Mouse (Mus musculus): ENCODE measurements around the gene Dusp5. TPM values are rescaled to one million over a fixed set of nuclear protein-coding genes. Genes with fewer than 3 reads are reported as not detected.

Gene Dusp5
- 2.2 and 3.3 TPM in 2 replicates for polyA plus RNA-seq (2014; fragmentation: Nextera tagmentation; extraction: Ambion mirVana)

- Histone ChIP-seq H3K9me3 (ENCODE audit: control insufficient read depth, low read length) (no peaks in the 10 kb centered on the region), H3K36me3 (ENCODE audit: control insufficient read depth, insufficient read depth, low read length) (no peaks in the 10 kb centered on the region), H3K27ac (replicated peaks; ENCODE audit: low read depth, low read length) (0 out of 2 replicates have a peak within 1 kb of the TSS, but pooled peaks have one; percentile 15), H3K9ac (ENCODE audit: low read depth, low read length) (peak within 1 kb of the TSS; percentile 80), H3K4me3 (ENCODE audit: low read depth, low read length) (peak within 1 kb of the TSS; percentile 67), H3K4me1 (ENCODE audit: control insufficient read depth, insufficient read depth, low read length) (peaks cover 8% of the 10 kb centered on the region; the same call in 1 of the 2 replicates), H3K27me3 (replicated peaks; ENCODE audit: control insufficient read depth, insufficient read depth, low read length) (peaks cover 19% of the 10 kb centered on the region), H3K4me2 (ENCODE audit: low read depth, low read length) (peak within 1 kb of the TSS; percentile 89)
- ATAC-seq (ENCODE audit: low read depth) (peak; percentile 96), DNase-seq (ENCODE audit: low spot score) (peak; percentile 98)
- WGBS, result 0% methylated on average over 21 of the region's 84 CpGs
Observed at GRCm38 (mm10) chr19:53528752-53529454, at the start of gene Dusp5. TSS of gene Dusp5 (plus strand) at chr19:53529109.

GRCm38 (mm10) chr19:53479590-53479989 lies 49.3 kb upstream of the Dusp5 start:
- whole genome bisulfite sequencing, result 79% methylated on average over 8 of the region's 8 CpGs
- Histone ChIP-seq H3K9ac (ENCODE audit: low read depth, low read length) (no peak overlapping the region), H3K9me3 (ENCODE audit: control insufficient read depth, low read length) (no peaks in the 10 kb centered on the region), H3K4me1 (ENCODE audit: control insufficient read depth, insufficient read depth, low read length) (no peaks in the 10 kb centered on the region), H3K27me3 (replicated peaks; ENCODE audit: control insufficient read depth, insufficient read depth, low read length) (no peaks in the 10 kb centered on the region), H3K36me3 (ENCODE audit: control insufficient read depth, insufficient read depth, low read length) (no peaks in the 10 kb centered on the region), H3K4me2 (ENCODE audit: low read depth, low read length) (no peak overlapping the region), H3K27ac (replicated peaks; ENCODE audit: low read depth, low read length) (no peak overlapping the region), H3K4me3 (ENCODE audit: low read depth, low read length) (no peak overlapping the region)
- DNase-seq (ENCODE audit: low spot score) (no peak), ATAC-seq (ENCODE audit: low read depth) (no peak)

DNA sequence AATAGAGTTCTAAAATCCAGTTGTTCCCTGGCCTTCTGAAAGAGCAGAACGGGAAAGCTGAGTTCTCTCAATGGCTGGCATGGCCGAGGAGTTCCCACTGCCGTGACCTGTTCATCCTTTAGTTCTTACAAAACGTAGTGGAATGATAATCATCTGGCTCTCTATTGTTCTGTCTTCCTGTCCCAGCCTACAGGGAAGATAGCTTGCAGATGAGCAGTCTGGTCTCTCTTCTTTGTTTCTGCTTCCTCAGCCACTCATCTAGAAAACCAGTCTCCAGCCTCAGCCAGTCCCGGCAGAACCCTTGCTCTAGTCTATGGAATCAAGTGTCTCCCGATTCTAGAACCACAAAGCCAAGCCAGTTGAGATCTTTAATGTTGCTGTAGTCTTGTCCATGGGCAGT lies 46.8 kb upstream of the Dusp5 start:
- Histone ChIP-seq H3K27ac (replicated peaks; ENCODE audit: low read depth, low read length) (no peak overlapping the region), H3K36me3 (ENCODE audit: control insufficient read depth, insufficient read depth, low read length) (no peaks in the 10 kb centered on the region), H3K4me1 (ENCODE audit: control insufficient read depth, insufficient read depth, low read length) (no peaks in the 10 kb centered on the region), H3K9me3 (ENCODE audit: control insufficient read depth, low read length) (no peaks in the 10 kb centered on the region), H3K27me3 (replicated peaks; ENCODE audit: control insufficient read depth, insufficient read depth, low read length) (no peaks in the 10 kb centered on the region), H3K4me3 (ENCODE audit: low read depth, low read length) (no peak overlapping the region), H3K4me2 (ENCODE audit: low read depth, low read length) (no peak overlapping the region), H3K9ac (ENCODE audit: low read depth, low read length) (no peak overlapping the region)
- 65% methylated on average over 6 of the region's 6 CpGs for WGBS
- ATAC-seq (ENCODE audit: low read depth) (no peak), DNase-seq (ENCODE audit: low spot score) (no peak)

GRCm38 (mm10) chr19:53482527-53482926 lies 46.4 kb upstream of the Dusp5 start:
- H3K27ac ChIP-seq (replicated peaks; ENCODE audit: low read depth, low read length), result no peak overlapping the region
- no peak for ATAC-seq (ENCODE audit: low read depth)
- WGBS, result 75% methylated on average over 5 of the region's 5 CpGs

DNA sequence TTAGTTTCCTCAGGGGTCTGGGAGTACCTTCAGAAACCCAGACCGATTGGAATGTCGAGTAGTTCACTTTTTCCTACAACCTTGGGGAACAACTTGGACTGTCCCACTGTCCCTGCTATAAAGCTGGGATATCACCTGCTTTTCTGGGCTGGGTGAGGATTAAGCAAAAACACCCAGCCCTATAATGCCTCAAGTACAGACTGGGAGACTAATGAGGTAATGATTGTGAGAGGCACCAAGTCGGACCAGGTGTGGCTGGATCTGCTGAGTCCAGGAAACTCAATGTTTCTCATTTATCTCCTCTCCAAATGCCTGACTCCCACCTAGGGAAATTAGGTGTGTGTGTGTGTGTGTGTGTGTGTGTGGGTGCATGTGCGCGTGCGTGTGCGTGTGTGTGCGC lies 44.9 kb upstream of the Dusp5 start:
- Histone ChIP-seq H3K4me1 (ENCODE audit: control insufficient read depth, insufficient read depth, low read length) (no peaks in the 10 kb centered on the region), H3K9me3 (ENCODE audit: control insufficient read depth, low read length) (no peaks in the 10 kb centered on the region), H3K9ac (ENCODE audit: low read depth, low read length) (no peak overlapping the region), H3K36me3 (ENCODE audit: control insufficient read depth, insufficient read depth, low read length) (no peaks in the 10 kb centered on the region), H3K27me3 (replicated peaks; ENCODE audit: control insufficient read depth, insufficient read depth, low read length) (no peaks in the 10 kb centered on the region), H3K27ac (replicated peaks; ENCODE audit: low read depth, low read length) (no peak overlapping the region), H3K4me2 (ENCODE audit: low read depth, low read length) (no peak overlapping the region), H3K4me3 (ENCODE audit: low read depth, low read length) (no peak overlapping the region)
- DNase-seq (ENCODE audit: low spot score) (no peak), ATAC-seq (ENCODE audit: low read depth) (no peak)
- 89% methylated on average over 8 of the region's 8 CpGs for WGBS

More at GRCm38 (mm10) chr19:53482527-53482926, 46.4 kb upstream of the Dusp5 start:
- Histone ChIP-seq H3K27me3 (replicated peaks; ENCODE audit: control insufficient read depth, insufficient read depth, low read length) (no peaks in the 10 kb centered on the region), H3K4me2 (ENCODE audit: low read depth, low read length) (no peak overlapping the region), H3K4me1 (ENCODE audit: control insufficient read depth, insufficient read depth, low read length) (no peaks in the 10 kb centered on the region), H3K4me3 (ENCODE audit: low read depth, low read length) (no peak overlapping the region), H3K36me3 (ENCODE audit: control insufficient read depth, insufficient read depth, low read length) (no peaks in the 10 kb centered on the region), H3K9me3 (ENCODE audit: control insufficient read depth, low read length) (no peaks in the 10 kb centered on the region), H3K9ac (ENCODE audit: low read depth, low read length) (no peak overlapping the region)
- DNase-seq (ENCODE audit: low spot score), result no peak

DNA sequence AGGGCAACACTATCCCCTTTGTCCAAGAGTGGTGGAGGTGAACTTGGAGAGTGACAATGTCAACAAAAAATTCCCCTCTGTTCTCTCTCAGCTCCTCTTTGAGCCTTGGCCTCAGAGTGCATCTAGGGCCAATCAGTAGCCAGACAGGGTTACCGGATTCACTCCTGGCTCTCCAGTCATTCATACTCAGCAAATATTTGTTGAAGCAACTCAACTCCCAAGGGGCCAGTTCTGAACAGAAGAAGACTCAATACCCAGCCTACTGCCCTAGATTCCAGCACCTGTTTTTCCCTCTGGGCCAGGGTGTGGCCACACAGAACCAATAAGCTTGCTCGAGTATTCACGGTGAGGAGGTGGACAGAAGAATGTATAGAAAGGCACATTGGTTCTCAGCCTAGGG lies 44.0 kb upstream of the Dusp5 start:
- no peaks in the 10 kb centered on the region for H3K9me3 ChIP-seq (ENCODE audit: control insufficient read depth, low read length)
- WGBS, result 69% methylated on average over 3 of the region's 3 CpGs
- no peaks in the 10 kb centered on the region for H3K4me1 ChIP-seq (ENCODE audit: control insufficient read depth, insufficient read depth, low read length)
- DNase-seq (ENCODE audit: low spot score) (no peak), ATAC-seq (ENCODE audit: low read depth) (no peak)
- H3K9ac ChIP-seq (ENCODE audit: low read depth, low read length), result no peak overlapping the region
- no peak overlapping the region for H3K4me2 ChIP-seq (ENCODE audit: low read depth, low read length)
- H3K27me3 ChIP-seq (replicated peaks; ENCODE audit: control insufficient read depth, insufficient read depth, low read length), result no peaks in the 10 kb centered on the region
- no peak overlapping the region for H3K4me3 ChIP-seq (ENCODE audit: low read depth, low read length)
- H3K36me3 ChIP-seq (ENCODE audit: control insufficient read depth, insufficient read depth, low read length), result no peaks in the 10 kb centered on the region
- no peak overlapping the region for H3K27ac ChIP-seq (replicated peaks; ENCODE audit: low read depth, low read length)

GRCm38 (mm10) chr19:53489187-53489586 lies 39.7 kb upstream of the Dusp5 start:
- ATAC-seq (ENCODE audit: low read depth) (no peak), DNase-seq (ENCODE audit: low spot score) (no peak)
- H3K4me3 ChIP-seq (ENCODE audit: low read depth, low read length), result no peak overlapping the region
- no peaks in the 10 kb centered on the region for H3K9me3 ChIP-seq (ENCODE audit: control insufficient read depth, low read length)
- 84% methylated on average over 12 of the region's 12 CpGs for WGBS
- no peak overlapping the region for H3K9ac ChIP-seq (ENCODE audit: low read depth, low read length)
- H3K4me1 ChIP-seq (ENCODE audit: control insufficient read depth, insufficient read depth, low read length), result no peaks in the 10 kb centered on the region
- no peak overlapping the region for H3K27ac ChIP-seq (replicated peaks; ENCODE audit: low read depth, low read length)
- no peak overlapping the region for H3K4me2 ChIP-seq (ENCODE audit: low read depth, low read length)
- H3K27me3 ChIP-seq (replicated peaks; ENCODE audit: control insufficient read depth, insufficient read depth, low read length), result no peaks in the 10 kb centered on the region
- H3K36me3 ChIP-seq (ENCODE audit: control insufficient read depth, insufficient read depth, low read length), result no peaks in the 10 kb centered on the region

GRCm38 (mm10) chr19:53489910-53490309 lies 39.0 kb upstream of the Dusp5 start:
- WGBS, result 73% methylated on average over 1 of the region's 1 CpGs
- ATAC-seq (ENCODE audit: low read depth), result no peak

GRCm38 (mm10) chr19:53490898-53491297 lies 38.0 kb upstream of the Dusp5 start:
- no peaks in the 10 kb centered on the region for H3K27me3 ChIP-seq (replicated peaks; ENCODE audit: control insufficient read depth, insufficient read depth, low read length)
- no peak for DNase-seq (ENCODE audit: low spot score)
- WGBS, result 83% methylated on average over 8 of the region's 8 CpGs
- no peak overlapping the region for H3K9ac ChIP-seq (ENCODE audit: low read depth, low read length)
- H3K4me3 ChIP-seq (ENCODE audit: low read depth, low read length), result no peak overlapping the region
- no peaks in the 10 kb centered on the region for H3K4me1 ChIP-seq (ENCODE audit: control insufficient read depth, insufficient read depth, low read length)
- no peaks in the 10 kb centered on the region for H3K9me3 ChIP-seq (ENCODE audit: control insufficient read depth, low read length)
- H3K36me3 ChIP-seq (ENCODE audit: control insufficient read depth, insufficient read depth, low read length), result no peaks in the 10 kb centered on the region
- no peak overlapping the region for H3K27ac ChIP-seq (replicated peaks; ENCODE audit: low read depth, low read length)
- no peak overlapping the region for H3K4me2 ChIP-seq (ENCODE audit: low read depth, low read length)
- no peak for ATAC-seq (ENCODE audit: low read depth)

More at GRCm38 (mm10) chr19:53489910-53490309, 39.0 kb upstream of the Dusp5 start:
- H3K27me3 ChIP-seq (replicated peaks; ENCODE audit: control insufficient read depth, insufficient read depth, low read length), result no peaks in the 10 kb centered on the region
- no peak overlapping the region for H3K27ac ChIP-seq (replicated peaks; ENCODE audit: low read depth, low read length)
- H3K9ac ChIP-seq (ENCODE audit: low read depth, low read length), result no peak overlapping the region
- no peak for DNase-seq (ENCODE audit: low spot score)
- H3K4me3 ChIP-seq (ENCODE audit: low read depth, low read length), result no peak overlapping the region
- no peaks in the 10 kb centered on the region for H3K4me1 ChIP-seq (ENCODE audit: control insufficient read depth, insufficient read depth, low read length)
- no peaks in the 10 kb centered on the region for H3K36me3 ChIP-seq (ENCODE audit: control insufficient read depth, insufficient read depth, low read length)
- no peak overlapping the region for H3K4me2 ChIP-seq (ENCODE audit: low read depth, low read length)
- H3K9me3 ChIP-seq (ENCODE audit: control insufficient read depth, low read length), result no peaks in the 10 kb centered on the region
